Mouse (Mus musculus): ENCODE measurements around the gene Wdr86. TPM values are rescaled to one million over a fixed set of nuclear protein-coding genes. Genes with fewer than 3 reads are reported as not detected.
"Not testable (repeated sequence)": the region's sequence is repeated elsewhere in the genome, so short reads cannot be mapped to it uniquely, and the experiment has no call there.

Gene Wdr86
- polyA plus RNA-seq (2015; fragmentation: Nextera tagmentation; extraction: Ambion mirVana) = 1.5 and 2.0 TPM in 2 replicates

DNA sequence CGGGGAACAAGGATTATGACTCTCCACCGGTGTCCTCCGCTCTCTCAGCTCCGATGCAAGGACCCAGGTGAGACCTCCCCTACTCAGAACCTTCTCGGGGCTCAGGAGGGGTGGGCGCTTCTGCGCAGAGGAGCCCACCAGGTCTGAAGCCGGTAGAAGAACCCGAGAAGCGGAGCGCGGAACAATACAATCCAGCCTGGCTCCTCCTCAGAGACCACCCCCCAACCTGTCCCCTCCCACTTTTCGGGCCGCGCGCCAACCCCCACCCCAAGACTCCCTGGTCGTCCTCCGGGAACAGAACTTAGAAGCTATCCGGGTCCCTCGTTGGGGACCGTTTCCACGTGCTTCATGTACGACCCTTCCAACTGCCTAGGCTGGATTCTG is at the start of gene Wdr86:
Wdr86 (minus strand) TSS at position 240 of the 384 bp plus-strand sequence.
- peaks cover 28% of the 10 kb centered on the region for H3K4me1 ChIP-seq (replicated peaks)
- no peak within 1 kb of the TSS for H3K27ac ChIP-seq
- DNase-seq (no peak), ATAC-seq (ENCODE audit: low read depth) (no peak)
- H3K4me3 ChIP-seq (replicated peaks) = peak within 1 kb of the TSS; percentile 50
- peak within 1 kb of the TSS; percentile 56 for H3K4me2 ChIP-seq
- WGBS (ENCODE audit: insufficient replicate concordance) = under 1% methylated on average over 23 of the region's 23 CpGs
- H3K9me3 ChIP-seq (replicated peaks) = no peaks in the 10 kb centered on the region
- peaks cover 47% of the 10 kb centered on the region for H3K27me3 ChIP-seq
- H3K36me3 ChIP-seq = no peaks in the 10 kb centered on the region
- peak within 1 kb of the TSS; percentile 47 for H3K9ac ChIP-seq

DNA sequence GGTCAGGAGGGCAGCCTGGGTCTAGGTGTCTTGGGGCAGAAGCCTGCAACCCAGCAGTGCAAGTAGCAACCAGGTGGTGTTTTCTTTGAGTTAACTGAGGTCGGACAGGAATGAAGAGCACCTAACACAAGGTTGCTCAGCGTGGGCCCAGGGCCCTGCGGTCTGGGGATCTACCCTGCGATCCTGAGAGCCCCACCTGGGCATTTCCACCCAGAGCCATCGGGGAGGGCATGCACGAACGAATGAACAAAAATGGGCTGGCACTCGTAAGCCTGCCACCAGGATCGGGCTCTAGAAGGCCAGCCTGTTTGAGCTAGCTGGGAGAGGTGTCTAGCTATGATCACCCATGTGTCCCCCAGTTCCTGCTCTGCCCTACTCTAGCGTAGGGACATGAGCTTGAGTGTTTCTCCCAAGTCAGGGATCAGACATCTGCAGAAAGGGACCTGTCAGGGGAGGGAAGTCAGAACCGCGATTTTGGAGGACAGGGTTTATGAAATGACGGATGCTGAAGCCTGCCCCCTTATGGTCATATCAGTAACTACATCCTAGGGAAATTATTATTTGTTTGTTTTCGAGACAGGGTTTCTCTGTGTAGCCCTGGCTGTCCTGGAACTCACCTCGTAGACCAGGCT is 49.5 kb upstream of the Wdr86 start:
- H3K9ac ChIP-seq = no peak overlapping the region
- no peaks in the 10 kb centered on the region for H3K36me3 ChIP-seq
- ATAC-seq (ENCODE audit: low read depth) = no peak
- no peak overlapping the region for H3K4me2 ChIP-seq
- H3K4me3 ChIP-seq (replicated peaks) = no peak overlapping the region
- no peaks in the 10 kb centered on the region for H3K4me1 ChIP-seq (replicated peaks)
- no peaks in the 10 kb centered on the region for H3K9me3 ChIP-seq (replicated peaks)
- no peak overlapping the region for H3K27ac ChIP-seq
- peaks cover 26% of the 10 kb centered on the region for H3K27me3 ChIP-seq
- 31% methylated on average over 15 of the region's 15 CpGs for WGBS (ENCODE audit: insufficient replicate concordance)
- no peak for DNase-seq

DNA sequence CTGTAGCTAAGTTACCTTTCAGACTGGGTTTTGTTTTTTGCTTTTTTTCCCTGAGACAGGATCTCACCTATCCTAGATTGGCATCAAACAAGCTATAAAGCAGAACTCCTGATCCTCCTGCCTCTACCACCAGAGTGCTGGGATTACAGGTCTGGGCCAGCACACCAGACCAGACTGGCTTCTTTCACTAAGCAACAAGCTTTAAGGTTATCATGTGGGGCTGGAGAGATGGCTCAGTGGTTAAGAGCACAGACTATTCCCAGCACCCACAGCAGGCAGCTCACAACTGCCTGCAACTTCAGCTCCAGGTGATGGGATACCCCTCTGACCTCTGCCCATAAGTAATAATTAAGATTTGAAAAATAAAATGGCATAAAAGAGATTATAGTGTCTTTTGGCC is 48.8 kb upstream of the Wdr86 start:
- no peak for ATAC-seq (ENCODE audit: low read depth)
- no peak overlapping the region for H3K9ac ChIP-seq
- peaks cover 26% of the 10 kb centered on the region for H3K27me3 ChIP-seq
- 0 out of 2 replicates have a peak, but pooled peaks cover 3% of the 10 kb centered on the region for H3K9me3 ChIP-seq (replicated peaks)
- H3K4me1 ChIP-seq (replicated peaks) = no peaks in the 10 kb centered on the region
- no peak overlapping the region for H3K4me2 ChIP-seq
- H3K27ac ChIP-seq = no peak overlapping the region
- H3K36me3 ChIP-seq = no peaks in the 10 kb centered on the region
- H3K4me3 ChIP-seq (replicated peaks) = no peak overlapping the region
- DNase-seq = no peak

GRCm38 (mm10) chr5:24778843-24779140 is 48.3 kb upstream of the Wdr86 start:
- Histone ChIP-seq H3K4me1 (replicated peaks) (no peaks in the 10 kb centered on the region), H3K4me3 (replicated peaks) (no peak overlapping the region), H3K27ac (no peak overlapping the region), H3K9me3 (replicated peaks) (0 out of 2 replicates have a peak, but pooled peaks cover 3% of the 10 kb centered on the region), H3K4me2 (no peak overlapping the region), H3K9ac (no peak overlapping the region), H3K27me3 (peaks cover 26% of the 10 kb centered on the region), H3K36me3 (no peaks in the 10 kb centered on the region)
- ATAC-seq (ENCODE audit: low read depth) = no peak
- no peak for DNase-seq
- 50% methylated on average over 13 of the region's 13 CpGs for WGBS (ENCODE audit: insufficient replicate concordance)

DNA sequence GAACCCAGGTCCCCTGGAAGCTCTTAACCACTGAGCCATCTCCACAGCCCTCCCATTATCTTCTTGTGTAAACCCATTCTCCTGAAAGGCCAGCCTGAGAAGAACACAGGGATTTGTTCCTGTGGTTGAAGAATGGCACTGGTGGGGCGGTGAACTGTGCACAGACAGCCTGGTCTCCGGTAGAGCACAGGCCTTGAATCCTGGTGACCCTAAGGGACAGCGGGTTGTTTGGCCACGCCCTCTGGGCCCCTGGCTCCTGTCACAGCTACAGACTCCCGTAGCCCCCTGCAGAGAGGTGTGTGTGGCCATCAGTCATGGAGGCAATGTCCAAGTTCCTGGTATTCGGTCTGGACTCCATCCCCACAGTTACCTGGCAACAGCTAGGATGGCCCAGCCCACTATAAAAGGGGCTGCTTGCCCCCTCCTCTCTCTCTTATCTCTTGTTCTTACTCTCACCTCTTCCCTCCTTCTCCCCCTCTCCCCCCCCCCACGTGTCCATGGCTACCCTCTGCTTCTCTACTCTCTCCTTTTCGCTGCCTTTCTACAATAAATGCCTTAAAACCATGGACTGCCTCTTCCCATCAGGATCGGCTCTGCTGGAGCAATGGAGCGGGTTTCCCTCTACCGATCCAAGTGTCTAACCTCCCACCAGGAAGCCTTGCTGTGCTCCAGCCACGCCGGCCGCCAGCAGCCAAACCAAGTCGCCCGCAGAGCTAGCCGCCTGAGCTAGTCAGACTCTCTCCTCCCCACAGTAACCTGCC is 47.7 kb upstream of the Wdr86 start:
- ATAC-seq (ENCODE audit: low read depth) = no peak
- Histone ChIP-seq H3K27ac (no peak overlapping the region), H3K9ac (no peak overlapping the region), H3K9me3 (replicated peaks) (0 out of 2 replicates have a peak, but pooled peaks cover 3% of the 10 kb centered on the region), H3K4me3 (replicated peaks) (no peak overlapping the region), H3K4me1 (replicated peaks) (no peaks in the 10 kb centered on the region), H3K4me2 (no peak overlapping the region), H3K36me3 (no peaks in the 10 kb centered on the region), H3K27me3 (peaks cover 26% of the 10 kb centered on the region)
- 33% methylated on average over 17 of the region's 17 CpGs for WGBS (ENCODE audit: insufficient replicate concordance)
- DNase-seq = no peak

DNA sequence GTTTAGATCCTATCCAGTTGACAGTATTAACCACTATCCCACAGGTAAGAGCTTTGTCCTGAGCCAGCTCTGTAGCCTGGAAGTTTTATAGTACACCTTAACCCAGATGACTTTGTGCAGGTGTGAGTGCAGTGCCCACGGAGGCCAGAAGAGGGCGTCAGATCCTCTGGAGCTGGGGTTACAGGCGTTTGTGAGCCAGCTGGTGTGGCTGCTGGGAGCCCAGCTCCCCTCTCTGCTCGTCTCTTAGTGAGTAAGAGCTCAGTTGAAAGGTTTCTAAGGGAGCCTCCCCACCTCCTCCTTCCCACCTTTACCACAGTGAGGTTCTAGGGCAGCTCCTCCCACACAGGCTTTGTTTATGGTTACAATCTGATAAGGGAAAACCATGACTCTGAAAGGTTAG is 46.2 kb upstream of the Wdr86 start:
- Histone ChIP-seq H3K9me3 (replicated peaks) (0 out of 2 replicates have a peak, but pooled peaks cover 3% of the 10 kb centered on the region), H3K9ac (no peak overlapping the region), H3K4me3 (replicated peaks) (no peak overlapping the region), H3K27me3 (peaks cover 26% of the 10 kb centered on the region), H3K4me1 (replicated peaks) (no peaks in the 10 kb centered on the region), H3K36me3 (no peaks in the 10 kb centered on the region), H3K4me2 (no peak overlapping the region), H3K27ac (no peak overlapping the region)
- no peak for DNase-seq
- no peak for ATAC-seq (ENCODE audit: low read depth)
- 39% methylated on average over 4 of the region's 4 CpGs for WGBS (ENCODE audit: insufficient replicate concordance)

DNA sequence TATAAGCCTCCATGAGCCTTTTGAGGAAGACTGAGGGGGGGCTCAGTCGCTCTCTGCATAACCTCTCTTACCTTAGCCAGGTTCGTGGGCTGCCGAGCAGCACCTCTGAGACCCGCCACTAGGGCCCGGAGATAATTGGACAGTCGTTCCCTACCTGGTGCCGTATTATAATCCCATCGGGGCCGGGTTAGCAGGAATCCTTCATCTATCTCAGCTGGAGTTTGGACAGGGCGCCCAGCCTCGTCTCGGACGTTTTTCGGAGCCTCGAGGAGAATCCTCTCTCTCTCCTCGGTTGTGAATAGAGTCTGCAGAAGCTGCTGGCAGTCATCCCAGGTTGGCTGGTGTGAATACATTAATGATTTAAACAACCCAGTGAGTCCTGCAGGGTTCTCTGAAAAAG is 44.0 kb upstream of the Wdr86 start:
- not testable (repeated sequence) for H3K9me3 ChIP-seq (replicated peaks); H3K27ac ChIP-seq; ATAC-seq (ENCODE audit: low read depth); H3K9ac ChIP-seq; H3K4me3 ChIP-seq (replicated peaks); H3K4me1 ChIP-seq (replicated peaks); H3K4me2 ChIP-seq; DNase-seq; H3K36me3 ChIP-seq
- peaks cover 20% of the 10 kb centered on the region for H3K27me3 ChIP-seq
- 84% methylated on average over 16 of the region's 16 CpGs for WGBS (ENCODE audit: insufficient replicate concordance)

GRCm38 (mm10) chr5:24757816-24758215 is 27.3 kb upstream of the Wdr86 start, which contains the start of gene Crygn:
Gene Crygn, minus strand, starts transcription at chr5:24758008.
- Histone ChIP-seq H3K4me2 (no peak within 1 kb of the TSS), H3K36me3 (no peaks in the 10 kb centered on the region), H3K4me3 (replicated peaks) (no peak within 1 kb of the TSS), H3K27ac (no peak within 1 kb of the TSS), H3K4me1 (replicated peaks) (no peaks in the 10 kb centered on the region), H3K9ac (no peak within 1 kb of the TSS), H3K9me3 (replicated peaks) (no peaks in the 10 kb centered on the region), H3K27me3 (peaks cover 4% of the 10 kb centered on the region; the same call in 1 of the 2 replicates)
- WGBS (ENCODE audit: insufficient replicate concordance) = 54% methylated on average over 18 of the region's 18 CpGs
- ATAC-seq (ENCODE audit: low read depth) (no peak), DNase-seq (no peak)

- H3K9ac ChIP-seq = no peak overlapping the region
- 57% methylated on average over 3 of the region's 3 CpGs for WGBS (ENCODE audit: insufficient replicate concordance)
- H3K27ac ChIP-seq = no peak overlapping the region
- no peak overlapping the region for H3K4me3 ChIP-seq (replicated peaks)
- H3K4me1 ChIP-seq (replicated peaks) = 0 out of 2 replicates have a peak, but pooled peaks cover 4% of the 10 kb centered on the region
- H3K36me3 ChIP-seq = no peaks in the 10 kb centered on the region
- H3K9me3 ChIP-seq (replicated peaks) = no peaks in the 10 kb centered on the region
- no peak overlapping the region for H3K4me2 ChIP-seq
- H3K27me3 ChIP-seq = peaks cover 12% of the 10 kb centered on the region
- ATAC-seq (ENCODE audit: low read depth) = no peak
- DNase-seq = no peak
Measured at GRCm38 (mm10) chr5:24756931-24757330, 26.4 kb upstream of the Wdr86 start.

DNA sequence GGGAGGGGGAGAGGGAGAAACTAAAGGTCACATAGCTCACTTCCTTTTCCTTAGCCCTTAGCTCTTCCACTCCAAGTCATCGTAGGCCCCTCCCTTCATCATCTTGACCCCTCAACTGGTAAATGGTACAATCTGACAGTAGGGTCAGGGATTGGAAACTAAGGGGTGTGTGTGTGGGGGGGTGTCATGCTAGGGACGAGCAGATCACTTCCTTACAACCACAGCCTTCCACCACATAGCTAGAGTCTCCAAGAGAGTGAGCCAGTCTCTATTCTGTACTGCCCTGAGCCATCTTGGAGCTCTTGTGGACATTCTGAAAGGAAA is 21.6 kb upstream of the Wdr86 start:
- ATAC-seq (ENCODE audit: low read depth) = no peak
- peak overlapping the region; percentile 92 for H3K4me2 ChIP-seq
- 13% methylated on average over 2 of the region's 2 CpGs for WGBS (ENCODE audit: insufficient replicate concordance)

GRCm38 (mm10) chr5:24751305-24752174 is 21.0 kb upstream of the Wdr86 start:
- Histone ChIP-seq H3K9ac (peak overlapping the region; percentile 74), H3K27ac (peak overlapping the region; percentile 70), H3K36me3 (no peaks in the 10 kb centered on the region), H3K27me3 (peaks cover 20% of the 10 kb centered on the region), H3K9me3 (replicated peaks) (no peaks in the 10 kb centered on the region), H3K4me2 (peak overlapping the region; percentile 92), H3K4me1 (replicated peaks) (peaks cover 37% of the 10 kb centered on the region), H3K4me3 (replicated peaks) (peak overlapping the region; percentile 63)
- peak; percentile 20 for ATAC-seq (ENCODE audit: low read depth)
- WGBS (ENCODE audit: insufficient replicate concordance) = 5% methylated on average over 25 of the region's 25 CpGs
- DNase-seq = no peak

More for the DNA sequence above, 21.6 kb upstream of the Wdr86 start:
- Histone ChIP-seq H3K36me3 (no peaks in the 10 kb centered on the region), H3K9me3 (replicated peaks) (no peaks in the 10 kb centered on the region), H3K4me1 (replicated peaks) (peaks cover 37% of the 10 kb centered on the region), H3K9ac (no peak overlapping the region), H3K4me3 (replicated peaks) (peak overlapping the region; percentile 63; the same call in 1 of the 2 replicates), H3K27me3 (peaks cover 20% of the 10 kb centered on the region), H3K27ac (peak overlapping the region; percentile 70; the same call in 1 of the 2 replicates)
- no peak for DNase-seq

Data from liver, embryonic 13.5 days (tissue).